Mouse (Mus musculus): ENCODE measurements around the gene Actn1.

DNA sequence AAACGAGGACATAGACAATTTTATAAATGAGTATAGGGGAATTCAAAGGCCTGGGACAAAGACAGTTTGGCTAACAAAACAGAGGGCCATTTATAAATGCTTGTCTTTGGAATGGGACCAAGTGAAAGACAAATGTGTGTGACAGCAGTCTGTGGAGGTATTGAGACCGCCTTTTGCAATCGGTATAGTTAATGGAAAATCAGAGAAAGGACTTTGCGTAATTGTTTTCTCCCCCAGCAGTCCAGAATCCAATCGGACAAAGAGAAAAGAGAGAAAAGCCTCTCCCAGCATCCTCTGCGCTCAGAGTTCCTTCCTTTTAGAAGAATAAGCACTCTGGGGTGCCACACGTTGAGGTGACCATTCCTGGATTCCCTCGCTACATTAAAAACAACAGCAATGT, 114.8 kb downstream of the Actn1 start:
- TF ChIP-seq CTCF (conservative IDR thresholded peaks at IDR 0.05 in 1 of 2, IDR thresholded peaks at IDR 0.05 in 1 of 2; ENCODE audit: low read depth in 2 of 2, low read length in 2 of 2): no peak
- no peak for TF ChIP-seq SIN3A (IDR thresholded peaks at IDR 0.05; ENCODE audit: low read length)
- TF ChIP-seq PAX5 (IDR thresholded peaks at IDR 0.05; ENCODE audit: low read length): no peak
- no peak for TF ChIP-seq MXI1 (IDR thresholded peaks at IDR 0.05; ENCODE audit: low read depth, low read length)
- TF ChIP-seq MAX (IDR thresholded peaks at IDR 0.05; ENCODE audit: low read length): no peak
